Mouse (Mus musculus): ENCODE results near the gene Rtbdn. TPM values are rescaled to one million over a fixed set of nuclear protein-coding genes. Genes with fewer than 3 reads are reported as not detected.
A peak's percentile ranks its signal among the peaks of the same experiment; 100 is the strongest.

Rtbdn gene
- polyA plus RNA-seq, 1 experiment from 2014 or later: 0.52 TPM

GRCm38 (mm10) chr8:84925557-84925956 is 21.2 kb upstream of the Rtbdn start:
- H3K27ac ChIP-seq: no peak overlapping the region
- peaks cover 24% of the 10 kb centered on the region for H3K27me3 ChIP-seq
- H3K9ac ChIP-seq: no peak overlapping the region
- H3K4me2 ChIP-seq (replicated peaks): no peak overlapping the region
- H3K4me3 ChIP-seq: no peak overlapping the region
- H3K4me1 ChIP-seq: no peaks in the 10 kb centered on the region
- no peak for ATAC-seq (ENCODE audit: insufficient number of reproducible peaks, insufficient read depth, low FRiP score, low TSS enrichment)
- 81% methylated on average over 7 of the region's 7 CpGs for WGBS
- no peaks in the 10 kb centered on the region for H3K9me3 ChIP-seq
- no peaks in the 10 kb centered on the region for H3K36me3 ChIP-seq

DNA sequence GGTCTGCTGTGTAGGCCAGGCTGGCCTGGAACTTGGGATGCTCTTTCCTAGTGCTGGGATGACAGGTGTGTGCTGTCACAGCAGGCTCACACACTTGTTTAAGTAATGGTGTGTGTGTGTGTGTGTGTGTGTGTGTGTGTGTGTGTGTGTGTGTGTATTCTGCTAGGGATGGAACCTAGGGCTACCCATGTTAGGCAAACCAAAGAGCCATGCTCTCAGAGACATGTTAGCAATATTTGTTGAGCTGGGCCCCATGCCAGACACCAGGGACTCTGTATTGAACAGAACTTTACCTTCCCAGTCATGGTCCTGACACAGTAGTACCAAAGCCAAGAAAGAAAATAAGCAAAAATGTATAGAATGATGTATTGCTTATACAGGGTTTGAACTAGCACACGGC is 19.3 kb upstream of the Rtbdn start:
- no peak for ATAC-seq (ENCODE audit: insufficient number of reproducible peaks, insufficient read depth, low FRiP score, low TSS enrichment)
- no peak overlapping the region for H3K4me2 ChIP-seq (replicated peaks)
- H3K4me3 ChIP-seq: no peak overlapping the region
- peaks cover 39% of the 10 kb centered on the region for H3K27me3 ChIP-seq
- no peak overlapping the region for H3K9ac ChIP-seq
- no peaks in the 10 kb centered on the region for H3K9me3 ChIP-seq
- H3K27ac ChIP-seq: no peak overlapping the region
- 92% methylated on average over 1 of the region's 1 CpGs for WGBS
- no peaks in the 10 kb centered on the region for H3K4me1 ChIP-seq
- no peaks in the 10 kb centered on the region for H3K36me3 ChIP-seq

GRCm38 (mm10) chr8:84928456-84929306 is 18.1 kb upstream of the Rtbdn start:
- peak; percentile 66; the same call in 1 of the 2 replicates for ATAC-seq (ENCODE audit: insufficient number of reproducible peaks, insufficient read depth, low FRiP score, low TSS enrichment)
- Histone ChIP-seq H3K27me3 (peaks cover 41% of the 10 kb centered on the region), H3K9me3 (no peaks in the 10 kb centered on the region)

DNA sequence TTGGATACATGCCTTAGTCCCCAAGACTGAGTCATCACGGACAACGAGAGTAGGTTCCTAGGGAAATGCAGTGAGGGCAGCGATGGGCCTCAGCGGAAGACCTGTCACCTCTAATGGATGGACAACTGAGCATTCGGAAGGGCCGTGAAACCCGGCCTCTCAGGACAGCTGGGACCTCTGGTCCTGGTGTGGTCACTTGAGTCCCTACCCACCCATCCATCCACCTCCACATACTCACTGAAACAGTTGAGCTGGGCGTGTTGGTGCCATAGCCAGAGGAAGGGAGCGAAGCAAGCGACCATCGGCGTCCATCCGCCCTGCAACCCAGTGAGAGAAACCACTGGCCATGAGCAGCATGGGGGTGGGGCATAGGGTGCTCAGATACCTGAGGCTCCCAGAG is 16.2 kb upstream of the Rtbdn start:
- H3K4me3 ChIP-seq: no peak overlapping the region

More at GRCm38 (mm10) chr8:84928456-84929306, 18.1 kb upstream of the Rtbdn start:
- Histone ChIP-seq H3K4me2 (replicated peaks) (peak overlapping the region; percentile 67), H3K4me1 (no peaks in the 10 kb centered on the region), H3K9ac (peak overlapping the region; percentile 31; the same call in 1 of the 2 replicates), H3K4me3 (peak overlapping the region; percentile 36), H3K36me3 (no peaks in the 10 kb centered on the region), H3K27ac (no peak overlapping the region)
- 4% methylated on average over 47 of the region's 52 CpGs for WGBS

GRCm38 (mm10) chr8:84933767-84934559 is 12.8 kb upstream of the Rtbdn start:
- Histone ChIP-seq H3K9ac (no peak overlapping the region), H3K4me2 (replicated peaks) (no peak overlapping the region)

More for the DNA sequence above, 16.2 kb upstream of the Rtbdn start:
- Histone ChIP-seq H3K4me1 (peaks cover 7% of the 10 kb centered on the region; the same call in 1 of the 2 replicates), H3K27me3 (peaks cover 60% of the 10 kb centered on the region), H3K9ac (no peak overlapping the region), H3K4me2 (replicated peaks) (no peak overlapping the region), H3K27ac (no peak overlapping the region), H3K9me3 (no peaks in the 10 kb centered on the region), H3K36me3 (no peaks in the 10 kb centered on the region)
- 83% methylated on average over 13 of the region's 13 CpGs for WGBS
- no peak for ATAC-seq (ENCODE audit: insufficient number of reproducible peaks, insufficient read depth, low FRiP score, low TSS enrichment)

DNA sequence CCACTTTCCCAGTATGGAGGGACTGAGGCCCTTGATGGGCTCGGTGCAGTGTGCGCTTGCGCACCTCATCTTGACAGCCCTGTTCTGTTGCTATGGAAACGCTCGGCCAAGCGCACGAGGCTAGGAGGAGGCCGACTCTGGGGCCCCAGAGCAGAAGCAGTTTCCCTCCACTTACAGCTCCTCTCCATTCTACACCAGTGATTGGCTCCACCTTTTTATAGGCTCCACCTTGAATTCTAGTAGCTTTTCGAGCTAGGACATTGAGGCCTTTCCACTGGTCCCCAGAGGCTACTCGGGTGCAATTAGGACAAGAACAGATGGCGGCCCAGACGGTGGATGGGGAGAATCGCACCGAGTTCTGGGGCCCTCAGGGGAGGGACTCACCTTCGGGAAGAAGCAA is 11.9 kb upstream of the Rtbdn start:
- 2% methylated on average over 15 of the region's 15 CpGs for WGBS
- H3K27me3 ChIP-seq: peaks cover 78% of the 10 kb centered on the region
- no peak overlapping the region for H3K9ac ChIP-seq

More at GRCm38 (mm10) chr8:84933767-84934559, 12.8 kb upstream of the Rtbdn start:
- H3K27me3 ChIP-seq: peaks cover 83% of the 10 kb centered on the region
- no peaks in the 10 kb centered on the region for H3K9me3 ChIP-seq
- H3K4me1 ChIP-seq: peaks cover 16% of the 10 kb centered on the region
- H3K27ac ChIP-seq: no peak overlapping the region
- H3K36me3 ChIP-seq: no peaks in the 10 kb centered on the region
- ATAC-seq (ENCODE audit: insufficient number of reproducible peaks, insufficient read depth, low FRiP score, low TSS enrichment): no peak
- no peak overlapping the region for H3K4me3 ChIP-seq
- WGBS: 77% methylated on average over 16 of the region's 16 CpGs

DNA sequence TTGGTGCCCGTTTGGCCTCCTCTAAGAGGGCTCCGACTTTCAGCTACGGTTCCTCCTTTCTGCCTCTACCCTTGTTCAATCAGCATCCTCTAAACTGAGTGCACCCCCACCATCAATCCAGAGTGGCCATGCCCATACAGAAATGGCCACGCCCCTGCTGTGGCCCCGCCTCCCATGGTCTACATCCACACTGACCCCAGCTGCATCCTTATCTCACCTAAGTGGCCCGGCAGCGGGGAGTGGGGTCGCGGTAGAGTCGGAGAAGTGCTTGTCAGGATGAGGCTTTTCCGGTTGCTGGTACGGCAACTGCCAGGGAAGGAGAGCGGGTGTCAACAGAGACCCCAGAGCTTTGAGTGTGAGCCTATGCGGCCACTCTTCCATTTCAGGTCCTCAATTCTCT is 11.3 kb upstream of the Rtbdn start:
- H3K4me3 ChIP-seq: peak overlapping the region; percentile 20
- H3K9ac ChIP-seq: no peak overlapping the region
- ATAC-seq (ENCODE audit: insufficient number of reproducible peaks, insufficient read depth, low FRiP score, low TSS enrichment): no peak
- H3K4me2 ChIP-seq (replicated peaks): peak overlapping the region; percentile 74; the same call in 1 of the 2 replicates
- no peaks in the 10 kb centered on the region for H3K9me3 ChIP-seq
- no peak overlapping the region for H3K27ac ChIP-seq
- H3K27me3 ChIP-seq: peaks cover 75% of the 10 kb centered on the region
- peaks cover 16% of the 10 kb centered on the region for H3K4me1 ChIP-seq
- 3% methylated on average over 14 of the region's 14 CpGs for WGBS
- no peaks in the 10 kb centered on the region for H3K36me3 ChIP-seq

More for the DNA sequence above, 11.9 kb upstream of the Rtbdn start:
- H3K36me3 ChIP-seq: no peaks in the 10 kb centered on the region
- H3K4me3 ChIP-seq: peak overlapping the region; percentile 6; the same call in 1 of the 2 replicates
- H3K9me3 ChIP-seq: no peaks in the 10 kb centered on the region
- peak; percentile 77 for ATAC-seq (ENCODE audit: insufficient number of reproducible peaks, insufficient read depth, low FRiP score, low TSS enrichment)
- no peak overlapping the region for H3K27ac ChIP-seq
- H3K4me2 ChIP-seq (replicated peaks): peak overlapping the region; percentile 74; the same call in 1 of the 2 replicates
- H3K4me1 ChIP-seq: peaks cover 16% of the 10 kb centered on the region

DNA sequence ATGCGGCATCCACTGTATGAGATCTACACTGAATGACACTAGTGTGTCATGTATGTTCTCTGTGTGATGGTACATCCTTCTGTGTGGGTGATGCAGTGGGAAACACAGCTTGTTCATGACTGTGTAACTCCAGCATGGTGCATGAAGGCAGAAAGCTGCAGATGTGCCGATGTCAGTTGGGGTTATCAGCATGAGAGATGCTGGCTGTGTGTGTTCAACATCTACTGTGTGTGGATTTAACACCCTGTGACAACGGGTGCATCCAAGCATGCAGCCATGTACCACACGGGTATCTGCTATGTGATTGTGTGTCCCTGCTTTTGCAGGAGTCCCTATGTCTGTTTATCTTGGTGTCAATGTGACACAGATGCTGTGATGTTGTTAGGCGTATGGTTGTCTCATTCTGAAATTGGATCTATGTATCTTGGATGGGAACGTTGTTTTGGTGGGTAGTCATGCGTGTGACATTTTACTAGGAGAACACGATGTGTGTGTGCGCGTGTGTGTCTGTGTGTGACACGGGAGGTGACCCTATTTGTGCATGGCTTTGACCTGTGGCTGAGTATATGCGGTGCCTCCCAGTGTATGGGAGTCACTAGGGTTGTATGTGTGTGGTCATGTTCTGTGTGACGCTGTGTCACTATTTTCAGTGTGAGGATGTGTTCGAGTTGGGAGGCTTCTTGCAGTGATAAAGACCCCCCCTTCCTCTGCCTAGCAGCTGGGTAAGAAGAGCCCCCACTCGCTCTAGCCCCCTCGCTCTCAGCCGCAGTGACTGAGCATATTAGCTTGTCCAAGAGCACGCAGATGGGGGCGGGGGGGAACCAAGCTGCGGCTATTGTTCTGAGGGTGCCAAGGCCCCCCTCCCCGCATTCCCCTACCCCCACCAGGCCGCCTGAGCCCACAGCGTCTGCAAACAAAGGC is 10.5 kb upstream of the Rtbdn start:
- peak overlapping the region; percentile 44 for H3K4me3 ChIP-seq
- peaks cover 76% of the 10 kb centered on the region for H3K27me3 ChIP-seq
- no peak for ATAC-seq (ENCODE audit: insufficient number of reproducible peaks, insufficient read depth, low FRiP score, low TSS enrichment)
- no peak overlapping the region for H3K27ac ChIP-seq
- 24% methylated on average over 23 of the region's 23 CpGs for WGBS
- peak overlapping the region; percentile 41; the same call in 1 of the 2 replicates for H3K9ac ChIP-seq
- H3K4me2 ChIP-seq (replicated peaks): peak overlapping the region; percentile 74
- H3K36me3 ChIP-seq: no peaks in the 10 kb centered on the region
- H3K9me3 ChIP-seq: no peaks in the 10 kb centered on the region
- peaks cover 16% of the 10 kb centered on the region for H3K4me1 ChIP-seq

GRCm38 (mm10) chr8:84936962-84937546 is 9.7 kb upstream of the Rtbdn start, which contains the start of gene Mast1:
TSS of gene Mast1 (minus strand) at chr8:84937359.
- Histone ChIP-seq H3K9ac (peak within 1 kb of the TSS; percentile 41), H3K4me1 (peaks cover 16% of the 10 kb centered on the region), H3K4me3 (peak within 1 kb of the TSS; percentile 44), H3K27me3 (peaks cover 68% of the 10 kb centered on the region), H3K9me3 (no peaks in the 10 kb centered on the region), H3K27ac (no peak within 1 kb of the TSS), H3K4me2 (replicated peaks) (peak within 1 kb of the TSS; percentile 74), H3K36me3 (no peaks in the 10 kb centered on the region)
- WGBS: under 1% methylated on average over 46 of the region's 50 CpGs
- ATAC-seq (ENCODE audit: insufficient number of reproducible peaks, insufficient read depth, low FRiP score, low TSS enrichment): no peak

- Histone ChIP-seq H3K9me3 (no peaks in the 10 kb centered on the region), H3K9ac (no peak overlapping the region), H3K36me3 (no peaks in the 10 kb centered on the region), H3K27me3 (peaks cover 69% of the 10 kb centered on the region), H3K27ac (no peak overlapping the region), H3K4me2 (replicated peaks) (peak overlapping the region; percentile 74; the same call in 1 of the 2 replicates), H3K4me1 (peaks cover 16% of the 10 kb centered on the region), H3K4me3 (no peak overlapping the region; the same call in 1 of the 2 replicates)
- no peak for ATAC-seq (ENCODE audit: insufficient number of reproducible peaks, insufficient read depth, low FRiP score, low TSS enrichment)
- WGBS: 63% methylated on average over 13 of the region's 13 CpGs
These were observed 8.9 kb upstream of the Rtbdn start for GRCm38 (mm10) chr8:84937620-84938485.

Data from embryonic facial prominence, embryonic 12.5 days (tissue).